Mouse (Mus musculus) MEL (cell line): ENCODE results near the gene Timmdc1. TPM values are rescaled to one million over a fixed set of nuclear protein-coding genes. Genes with fewer than 3 reads are reported as not detected.

Source experiments
- DNase-seq: peaks from one replicate; pipeline ENCODE4 v3.0.0; 2011; ENCODE audit warnings: low read depth, low spot score
- H3K27ac ChIP-seq: 2 replicates; pipeline ENCODE4 v1.5.1; 2012; ENCODE audit warnings: low read depth, mild to moderate bottlenecking, control low read depth, low read length, moderate library complexity; ENCODE audit not compliant: control insufficient read depth
- H3K27me3 ChIP-seq, 2 experiments: fragments of 150-350 bp in 1 of 2; sonication (generic) in 1 of 2; 2 replicates each; pipeline ENCODE4 v1.6.1; 2012; ENCODE audit warnings: low read length in 2 of 2, mild to moderate bottlenecking in 2 of 2, improper control_type of control experiment in 1 of 2, moderate library complexity in 1 of 2; ENCODE audit not compliant: insufficient read depth in 2 of 2, control insufficient read depth in 1 of 2
- H3K36me3 ChIP-seq, 2 experiments: 2 replicates each; pipeline ENCODE4 v1.6.1; 2012 to 2014; ENCODE audit warnings: low read length in 2 of 2, improper control_type of control experiment in 1 of 2, inconsistent platforms in 1 of 2, mild to moderate bottlenecking in 1 of 2; ENCODE audit not compliant: insufficient read depth in 2 of 2, control insufficient read depth in 1 of 2
- H3K4me1 ChIP-seq, 2 experiments: fragments of 150-350 bp in 1 of 2; sonication (generic) in 1 of 2; 2 replicates each; pipeline ENCODE4 v1.6.1; 2012; ENCODE audit warnings: low read length in 2 of 2, improper control_type of control experiment in 1 of 2, mild to moderate bottlenecking in 1 of 2; ENCODE audit not compliant: insufficient read depth in 2 of 2, control insufficient read depth in 1 of 2
- H3K4me3 ChIP-seq, 2 experiments: fragments of 150-350 bp in 1 of 2; sonication (generic) in 1 of 2; 2 replicates each; pipeline ENCODE4 v1.5.1; 2012; ENCODE audit warnings: low read depth in 2 of 2, low read length in 2 of 2, mild to moderate bottlenecking in 2 of 2, moderate library complexity in 2 of 2, control low read depth in 1 of 2, improper control_type of control experiment in 1 of 2; ENCODE audit not compliant: control insufficient read depth in 1 of 2, insufficient read depth in 1 of 2
- H3K79me2 ChIP-seq: 2 replicates; pipeline ENCODE4 v1.6.1; 2012; ENCODE audit warnings: mild to moderate bottlenecking, low read length, moderate library complexity; ENCODE audit not compliant: control insufficient read depth, poor library complexity, insufficient read depth
- H3K9ac ChIP-seq: 2 replicates; pipeline ENCODE4 v1.6.1; 2012; ENCODE audit warnings: low read depth, mild to moderate bottlenecking, control low read depth, low read length, moderate library complexity; ENCODE audit not compliant: control insufficient read depth, poor library complexity, severe bottlenecking
- H3K9me3 ChIP-seq: fragments of 150-350 bp; sonication (generic); replicated peaks from 2 replicates; pipeline ENCODE4 v1.6.1; 2012; ENCODE audit warnings: mild to moderate bottlenecking, low read length, improper control_type of control experiment, moderate library complexity; ENCODE audit not compliant: insufficient read depth
- CHD2 ChIP-seq: IDR thresholded peaks from 2 replicates; pipeline ENCODE4 v1.6.1; 2011; ENCODE audit warnings: low read length, improper control_type of control experiment
- CTCF ChIP-seq, 3 experiments: IDR thresholded peaks in 2 of 3; conservative IDR thresholded peaks in 1 of 3; 2 replicates each; pipeline ENCODE4 v1.5.1; 2011 to 2012; ENCODE audit warnings: low read length in 3 of 3, low read depth in 2 of 3, mild to moderate bottlenecking in 2 of 3, improper control_type of control experiment in 1 of 3, inconsistent platforms in 1 of 3, mixed read lengths in 1 of 3, moderate library complexity in 1 of 3; ENCODE audit not compliant: control insufficient read depth in 1 of 3, insufficient read depth in 1 of 3, poor library complexity in 1 of 3, severe bottlenecking in 1 of 3
- E2F4 ChIP-seq: IDR thresholded peaks from 2 replicates; pipeline ENCODE4 v1.6.1; 2011; ENCODE audit warnings: low read depth, low read length, improper control_type of control experiment, borderline replicate concordance
- ELF1 ChIP-seq: IDR thresholded peaks from 2 replicates; pipeline ENCODE4 v1.6.1; 2014; ENCODE audit warnings: low read depth, mild to moderate bottlenecking, inconsistent platforms, low read length, improper control_type of control experiment, moderate library complexity
- EP300 ChIP-seq, 2 experiments: IDR thresholded peaks; 2 replicates each; pipeline ENCODE4 v1.6.1; 2011; ENCODE audit warnings: improper control_type of control experiment in 2 of 2, low read length in 2 of 2, low read depth in 1 of 2, mild to moderate bottlenecking in 1 of 2
- ETS1 ChIP-seq: IDR thresholded peaks from 2 replicates; pipeline ENCODE4 v1.6.1; 2012; ENCODE audit warnings: low read depth, mild to moderate bottlenecking, inconsistent platforms, low read length, improper control_type of control experiment, moderate library complexity
- GABPA ChIP-seq: IDR thresholded peaks from 2 replicates; pipeline ENCODE4 v1.6.1; 2012; ENCODE audit warnings: low read depth, mild to moderate bottlenecking, inconsistent platforms, low read length, improper control_type of control experiment, moderate library complexity
- GATA1 ChIP-seq: IDR thresholded peaks from 2 replicates; pipeline ENCODE4 v1.6.1; 2011; ENCODE audit warnings: low read depth, low read length, improper control_type of control experiment
- JUND ChIP-seq: IDR thresholded peaks from 2 replicates; pipeline ENCODE4 v1.6.1; 2011; ENCODE audit warnings: low read depth, mild to moderate bottlenecking, improper control_type of control experiment, low read length
- KAT2A ChIP-seq: conservative IDR thresholded peaks from 2 replicates; pipeline ENCODE4 v1.6.1; 2012; ENCODE audit warnings: low read depth, low read length, improper control_type of control experiment, inconsistent platforms
- MAFK ChIP-seq: IDR thresholded peaks from 2 replicates; pipeline ENCODE4 v1.6.1; 2011; ENCODE audit warnings: low read depth, mild to moderate bottlenecking, low read length, improper control_type of control experiment, borderline replicate concordance
- MAZ ChIP-seq: IDR thresholded peaks from 2 replicates; pipeline ENCODE4 v1.6.1; 2012; ENCODE audit warnings: low read depth, mild to moderate bottlenecking, inconsistent platforms, low read length, improper control_type of control experiment
- MEF2A ChIP-seq: IDR thresholded peaks from 2 replicates; pipeline ENCODE4 v1.6.1; 2014; ENCODE audit warnings: low read depth, mild to moderate bottlenecking, inconsistent platforms, low read length, improper control_type of control experiment; ENCODE audit not compliant: poor library complexity, insufficient replicate concordance, severe bottlenecking; ENCODE audit errors: extremely low read depth
- MXI1 ChIP-seq: IDR thresholded peaks from 2 replicates; pipeline ENCODE4 v1.6.1; 2011; ENCODE audit warnings: mild to moderate bottlenecking, low read depth, low read length, improper control_type of control experiment
- MYB ChIP-seq: IDR thresholded peaks from 2 replicates; pipeline ENCODE4 v1.6.1; 2011; ENCODE audit warnings: mild to moderate bottlenecking, low read depth, low read length, improper control_type of control experiment
- MYC ChIP-seq: IDR thresholded peaks from 2 replicates; pipeline ENCODE4 v1.6.1; 2011; ENCODE audit warnings: low read depth, mild to moderate bottlenecking, low read length, improper control_type of control experiment, moderate library complexity
- NELFE ChIP-seq: IDR thresholded peaks from 2 replicates; pipeline ENCODE4 v1.6.1; 2011; ENCODE audit warnings: low read depth, low read length, improper control_type of control experiment
- NRF1 ChIP-seq: IDR thresholded peaks from 2 replicates; pipeline ENCODE4 v1.6.1; 2014; ENCODE audit warnings: low read depth, mild to moderate bottlenecking, inconsistent platforms, low read length, improper control_type of control experiment, moderate library complexity; ENCODE audit not compliant: poor library complexity, insufficient read depth, severe bottlenecking
- POLR2A ChIP-seq, 2 experiments: IDR thresholded peaks; 2 replicates each; pipeline ENCODE4 v1.6.1; 2011 to 2012; ENCODE audit warnings: low read length in 2 of 2, mild to moderate bottlenecking in 2 of 2, control low read depth in 1 of 2, improper control_type of control experiment in 1 of 2, low read depth in 1 of 2, moderate library complexity in 1 of 2; ENCODE audit not compliant: control insufficient read depth in 1 of 2, insufficient read depth in 1 of 2, poor library complexity in 1 of 2
- POLR2AphosphoS2 ChIP-seq: IDR thresholded peaks from 2 replicates; pipeline ENCODE4 v1.6.1; 2011; ENCODE audit warnings: low read length, improper control_type of control experiment
- POLR2AphosphoS5 ChIP-seq: IDR thresholded peaks from 2 replicates; pipeline ENCODE4 v1.6.1; 2012; ENCODE audit warnings: low read depth, borderline replicate concordance, mild to moderate bottlenecking, inconsistent platforms, low read length, moderate library complexity, mixed read lengths
- RAD21 ChIP-seq: IDR thresholded peaks from 2 replicates; pipeline ENCODE4 v1.6.1; 2011; ENCODE audit warnings: mild to moderate bottlenecking, low read depth, low read length, improper control_type of control experiment
- RCOR1 ChIP-seq: IDR thresholded peaks from 2 replicates; pipeline ENCODE4 v1.6.1; 2012; ENCODE audit warnings: low read depth, mild to moderate bottlenecking, inconsistent platforms, low read length, improper control_type of control experiment
- SIN3A ChIP-seq: IDR thresholded peaks from 2 replicates; pipeline ENCODE4 v1.6.1; 2012; ENCODE audit warnings: low read length, improper control_type of control experiment, inconsistent platforms
- SMC3 ChIP-seq: IDR thresholded peaks from 2 replicates; pipeline ENCODE4 v1.6.1; 2011; ENCODE audit warnings: low read depth, low read length, improper control_type of control experiment
- TAL1 ChIP-seq: IDR thresholded peaks from 2 replicates; pipeline ENCODE4 v1.6.1; 2012; ENCODE audit warnings: mild to moderate bottlenecking, inconsistent platforms, low read length, moderate library complexity, mixed read lengths
- TBP ChIP-seq: IDR thresholded peaks from 2 replicates; pipeline ENCODE4 v1.8.0; 2011; ENCODE audit warnings: low read depth, low read length, improper control_type of control experiment
- TCF12 ChIP-seq: IDR thresholded peaks from 2 replicates; pipeline ENCODE4 v1.6.1; 2014; ENCODE audit warnings: low read depth, mild to moderate bottlenecking, inconsistent platforms, low read length, improper control_type of control experiment, moderate library complexity
- USF1 ChIP-seq: IDR thresholded peaks from 2 replicates; pipeline ENCODE4 v1.6.1; 2014; ENCODE audit warnings: low read depth, mild to moderate bottlenecking, inconsistent platforms, low read length, improper control_type of control experiment, moderate library complexity
- USF2 ChIP-seq, 2 experiments: IDR thresholded peaks; 2 replicates each; pipeline ENCODE4 v1.6.1; 2011 to 2012; ENCODE audit warnings: improper control_type of control experiment in 2 of 2, low read length in 2 of 2, borderline replicate concordance in 1 of 2, inconsistent platforms in 1 of 2, low read depth in 1 of 2, mild to moderate bottlenecking in 1 of 2; ENCODE audit not compliant: insufficient read depth in 1 of 2
- ZC3H11A ChIP-seq: IDR thresholded peaks from 2 replicates; pipeline ENCODE4 v1.6.1; 2012; ENCODE audit warnings: low read depth, mild to moderate bottlenecking, inconsistent platforms, low read length, improper control_type of control experiment
- ZKSCAN1 ChIP-seq: IDR thresholded peaks from 2 replicates; pipeline ENCODE4 v1.6.1; 2012; ENCODE audit warnings: low read depth, mild to moderate bottlenecking, inconsistent platforms, low read length, improper control_type of control experiment, moderate library complexity
- ZMIZ1 ChIP-seq: IDR thresholded peaks from 2 replicates; pipeline ENCODE4 v1.6.1; 2012; ENCODE audit warnings: low read depth, mild to moderate bottlenecking, inconsistent platforms, low read length, improper control_type of control experiment, moderate library complexity
- ZNF384 ChIP-seq: IDR thresholded peaks from 2 replicates; pipeline ENCODE4 v1.6.1; 2012; ENCODE audit warnings: low read depth, mild to moderate bottlenecking, inconsistent platforms, low read length, improper control_type of control experiment
- polyA plus RNA-seq, 2 experiments: library from polyadenylated mRNA; stranded (reverse) in 1 of 2; unstranded in 1 of 2; fragments of >175 nt in 1 of 2; fragments of >200 nt in 1 of 2; gene quantifications; 2 replicates each; pipeline versions ENCODE4 v1.2.1 to v1.2.4; 2012; ENCODE audit warnings: low replicate concordance in 2 of 2, low read depth in 1 of 2; ENCODE audit not compliant: insufficient read length in 2 of 2, insufficient read depth in 1 of 2, missing spikeins in 1 of 2
- total RNA-seq: library from RNA; depleted of rRNA; stranded (reverse); fragments of 300-350 nt; gene quantifications from 2 replicates; pipeline ENCODE4 v1.2.3, GENCODE M21; 2012

Timmdc1 gene
- total and polyA plus RNA-seq, 3 experiments, result 38.0 to 40.4 TPM; not detected in 1

- H3K27me3 ChIP-seq, result peaks cover 0 to 11% of the 10 kb centered on the region in 2 experiments; a peak in 2 of 4 replicates
- TF ChIP-seq POLR2A (IDR thresholded peaks at IDR 0.05; ENCODE audit: control insufficient read depth in 1 of 2, insufficient read depth in 1 of 2, low read depth in 1 of 2, low read length in 2 of 2, poor library complexity in 1 of 2) (peak; percentile 82 to 87), NELFE (peak; percentile 78), MXI1 (peak; percentile 90), TAL1 (no peak), ZNF384 (no peak), MEF2A (no peak), POLR2AphosphoS5 (no peak), ZKSCAN1 (no peak), USF2 (IDR thresholded peaks at IDR 0.05; ENCODE audit: borderline replicate concordance in 1 of 2, insufficient read depth in 1 of 2, low read depth in 1 of 2, low read length in 2 of 2) (peak in 1 of 2 experiments; percentile 67; a peak in 1 of 4 replicates), POLR2AphosphoS2 (peak; percentile 20; the same call in 1 of the 2 replicates), TCF12 (peak; percentile 68), ELF1 (peak; percentile 65; the same call in 1 of the 2 replicates), E2F4 (no peak), MYC (peak; percentile 92), GABPA (peak; percentile 56; the same call in 1 of the 2 replicates), RCOR1 (peak; percentile 58; the same call in 1 of the 2 replicates), CTCF (IDR thresholded peaks at IDR 0.05 in 2 of 3, conservative IDR thresholded peaks at IDR 0.05 in 1 of 3; ENCODE audit: control insufficient read depth in 1 of 3, insufficient read depth in 1 of 3, low read depth in 2 of 3, low read length in 3 of 3, poor library complexity in 1 of 3, severe bottlenecking in 1 of 3) (no peak), ZMIZ1 (peak; percentile 82), KAT2A (peak; percentile 61; the same call in 1 of the 2 replicates), JUND (no peak), ZC3H11A (no peak), NRF1 (peak; percentile 53; the same call in 1 of the 2 replicates), RAD21 (no peak), ETS1 (0 out of 2 replicates have a peak, but pooled peaks have one; percentile 16), MAFK (no peak), GATA1 (no peak), MYB (no peak), TBP (peak; percentile 77), CHD2 (no peak), USF1 (peak; percentile 94), EP300 (IDR thresholded peaks at IDR 0.05; ENCODE audit: low read depth in 1 of 2, low read length in 2 of 2) (peak in 1 of 2 experiments; percentile 49; a peak in 2 of 4 replicates), SMC3 (no peak), MAZ (peak; percentile 69; the same call in 1 of the 2 replicates), SIN3A (peak; percentile 75)
Measured at GRCm38 (mm10) chr16:38549479-38550396, 27.3 kb upstream of the Timmdc1 start, which contains the start of gene Poglut1. Poglut1 (minus strand) TSS chr16:38550258.

More at GRCm38 (mm10) chr16:38549479-38550396, 27.3 kb upstream of the Timmdc1 start, which contains the start of gene Poglut1:
- peak; percentile 85 for DNase-seq
- peak within 1 kb of the TSS; percentile 33; the same call in 1 of the 2 replicates for H3K27ac ChIP-seq
- H3K79me2 ChIP-seq, result peaks cover 6% of the 10 kb centered on the region; the same call in 1 of the 2 replicates
- H3K36me3 ChIP-seq, result peaks cover 2 to 12% of the 10 kb centered on the region in 2 experiments; a peak in 3 of 4 replicates
- H3K4me1 ChIP-seq, result peaks cover 2 to 7% of the 10 kb centered on the region in 2 experiments; a peak in 3 of 4 replicates
- H3K4me3 ChIP-seq, result peak within 1 kb of the TSS; percentile 73 to 76
- no peaks in the 10 kb centered on the region for H3K9me3 ChIP-seq
- peak within 1 kb of the TSS; percentile 58 for H3K9ac ChIP-seq
